Mouse (Mus musculus) liver, adult 2 months (tissue): ENCODE results near the gene Sdc1.

Experiments used
- CTCF ChIP-seq: fragments of 200-500 bp; IDR thresholded peaks from 2 replicates; pipeline ENCODE4 v1.5.1; 2011; ENCODE audit warnings: low read depth, low read length, control low read depth
- POLR2A ChIP-seq: fragments of 200-500 bp; IDR thresholded peaks from 2 replicates; pipeline ENCODE4 v1.6.1; 2011; ENCODE audit warnings: low read length, control low read depth; ENCODE audit not compliant: insufficient read depth; ENCODE audit errors: extremely low read depth

GRCm38 (mm10) chr12:8788469-8788868, 17.3 kb downstream of the Sdc1 start:
- TF ChIP-seq CTCF = no peak
- TF ChIP-seq POLR2A = no peak
